Comparison of ENCODE assay signal across 7 mouse cellular contexts in the genomic region with DNA sequence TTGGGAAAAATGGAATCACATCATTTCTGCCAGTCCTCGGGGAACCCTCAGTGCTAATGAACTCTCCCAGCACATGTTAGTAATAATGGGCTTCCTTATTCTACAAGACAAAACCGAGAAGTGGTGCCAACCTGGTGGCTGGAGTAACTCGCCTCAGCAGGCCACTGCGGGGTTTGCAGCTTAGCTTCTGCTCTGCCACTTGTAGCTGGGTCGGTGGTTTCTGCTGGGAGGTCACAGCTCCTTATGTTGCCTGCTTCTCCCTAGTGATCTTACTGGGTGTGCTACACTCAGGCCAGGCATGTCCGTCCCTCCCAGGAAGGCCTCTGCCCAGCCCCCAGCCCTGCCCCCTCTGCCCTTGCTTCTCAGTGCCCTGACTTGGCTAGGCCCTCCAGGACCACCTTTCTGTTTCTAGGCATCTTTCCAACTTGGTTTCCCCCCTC.
A peak's percentile ranks its signal among the peaks of the same experiment; 100 is the strongest.
DNase-seq lines count a peak whose midpoint lies in the region; ATAC-seq lines count a peak whose summit lies in the region.

No protein-coding gene starts in this region.

- 18% methylated on average over 6 of the region's 6 CpGs for WGBS in lung, embryonic 15.5 days
- 24% methylated on average over 6 of the region's 6 CpGs for WGBS in embryonic facial prominence, embryonic 14.5 days
- 16% methylated on average over 6 of the region's 6 CpGs for WGBS in limb, embryonic 13.5 days

- H3K27ac ChIP-seq in lung, embryonic 15.5 days, result peak overlapping the region; percentile 63
- H3K27ac ChIP-seq in embryonic facial prominence, embryonic 14.5 days (replicated peaks; ENCODE audit: low read depth, low read length), result peak overlapping the region; percentile 59; the same call in 1 of the 2 replicates
- peak overlapping the region; percentile 83 for H3K27ac ChIP-seq in limb, embryonic 13.5 days

- H3K9me3 ChIP-seq in lung, embryonic 15.5 days, result no peaks in the 10 kb centered on the region
- no peaks in the 10 kb centered on the region for H3K9me3 ChIP-seq in embryonic facial prominence, embryonic 14.5 days (ENCODE audit: control insufficient read depth, low read length)
- no peaks in the 10 kb centered on the region for H3K9me3 ChIP-seq in limb, embryonic 13.5 days

- no peaks in the 10 kb centered on the region for H3K36me3 ChIP-seq in lung, embryonic 15.5 days
- H3K36me3 ChIP-seq in embryonic facial prominence, embryonic 14.5 days (ENCODE audit: control insufficient read depth, insufficient read depth, low read length), result no peaks in the 10 kb centered on the region
- H3K36me3 ChIP-seq in limb, embryonic 13.5 days, result no peaks in the 10 kb centered on the region

- no peak overlapping the region for H3K9ac ChIP-seq in lung, embryonic 15.5 days
- H3K9ac ChIP-seq in embryonic facial prominence, embryonic 14.5 days (ENCODE audit: low read depth, low read length), result no peak overlapping the region
- no peak overlapping the region for H3K9ac ChIP-seq in limb, embryonic 13.5 days

- H3K27me3 ChIP-seq in lung, embryonic 15.5 days, result no peaks in the 10 kb centered on the region
- no peaks in the 10 kb centered on the region for H3K27me3 ChIP-seq in embryonic facial prominence, embryonic 14.5 days (replicated peaks; ENCODE audit: control insufficient read depth, insufficient read depth, low read length)
- H3K27me3 ChIP-seq in limb, embryonic 13.5 days, result peaks cover 6% of the 10 kb centered on the region

- H3K4me2 ChIP-seq in lung, embryonic 15.5 days, result no peak overlapping the region
- H3K4me2 ChIP-seq in embryonic facial prominence, embryonic 14.5 days (ENCODE audit: low read depth, low read length), result peak overlapping the region; percentile 16; the same call in 1 of the 2 replicates
- H3K4me2 ChIP-seq in limb, embryonic 13.5 days (replicated peaks), result peak overlapping the region; percentile 30

- DNase-seq in lung, postnatal 25 days (ENCODE audit: low spot score), result no peak
- peak; percentile 82 for DNase-seq in embryonic facial prominence, embryonic 14.5 days (ENCODE audit: low spot score)
- no peak for DNase-seq in urinary bladder, postnatal 36 days (ENCODE audit: low spot score in 2 of 2)
- no peak for DNase-seq in spleen, postnatal 36 days (ENCODE audit: low spot score in 2 of 2)

- peak; percentile 48 for ATAC-seq in lung, embryonic 15.5 days (ENCODE audit: borderline replicate concordance, extremely low read depth, low FRiP score, low TSS enrichment)
- ATAC-seq in embryonic facial prominence, embryonic 14.5 days (ENCODE audit: low read depth), result peak; percentile 80
- peak; percentile 70 for ATAC-seq in granulocyte monocyte progenitor cell, adult 5-6 weeks (replicated peaks; ENCODE audit: poor library complexity, severe bottlenecking)
- peak; percentile 84 for ATAC-seq in limb, embryonic 13.5 days (ENCODE audit: low FRiP score, low read depth)

- H3K4me3 ChIP-seq in lung, embryonic 15.5 days, result no peak overlapping the region
- H3K4me3 ChIP-seq in embryonic facial prominence, embryonic 14.5 days (ENCODE audit: low read depth, low read length), result no peak overlapping the region
- H3K4me3 ChIP-seq in limb, embryonic 13.5 days, result no peak overlapping the region

- H3K4me1 ChIP-seq in lung, embryonic 15.5 days, result peaks cover 27% of the 10 kb centered on the region
- peaks cover 22% of the 10 kb centered on the region for H3K4me1 ChIP-seq in embryonic facial prominence, embryonic 14.5 days (ENCODE audit: control insufficient read depth, insufficient read depth, low read length)
- peaks cover 37% of the 10 kb centered on the region for H3K4me1 ChIP-seq in limb, embryonic 13.5 days
